Mouse (Mus musculus): Measurements from ENCODE around the gene Wdr26. TPM values are rescaled to one million over a fixed set of nuclear protein-coding genes. Genes with fewer than 3 reads are reported as not detected.

The Wdr26 gene
- polyA plus RNA-seq, 1 experiment from 2014 or later, result 40.0 TPM

DNA sequence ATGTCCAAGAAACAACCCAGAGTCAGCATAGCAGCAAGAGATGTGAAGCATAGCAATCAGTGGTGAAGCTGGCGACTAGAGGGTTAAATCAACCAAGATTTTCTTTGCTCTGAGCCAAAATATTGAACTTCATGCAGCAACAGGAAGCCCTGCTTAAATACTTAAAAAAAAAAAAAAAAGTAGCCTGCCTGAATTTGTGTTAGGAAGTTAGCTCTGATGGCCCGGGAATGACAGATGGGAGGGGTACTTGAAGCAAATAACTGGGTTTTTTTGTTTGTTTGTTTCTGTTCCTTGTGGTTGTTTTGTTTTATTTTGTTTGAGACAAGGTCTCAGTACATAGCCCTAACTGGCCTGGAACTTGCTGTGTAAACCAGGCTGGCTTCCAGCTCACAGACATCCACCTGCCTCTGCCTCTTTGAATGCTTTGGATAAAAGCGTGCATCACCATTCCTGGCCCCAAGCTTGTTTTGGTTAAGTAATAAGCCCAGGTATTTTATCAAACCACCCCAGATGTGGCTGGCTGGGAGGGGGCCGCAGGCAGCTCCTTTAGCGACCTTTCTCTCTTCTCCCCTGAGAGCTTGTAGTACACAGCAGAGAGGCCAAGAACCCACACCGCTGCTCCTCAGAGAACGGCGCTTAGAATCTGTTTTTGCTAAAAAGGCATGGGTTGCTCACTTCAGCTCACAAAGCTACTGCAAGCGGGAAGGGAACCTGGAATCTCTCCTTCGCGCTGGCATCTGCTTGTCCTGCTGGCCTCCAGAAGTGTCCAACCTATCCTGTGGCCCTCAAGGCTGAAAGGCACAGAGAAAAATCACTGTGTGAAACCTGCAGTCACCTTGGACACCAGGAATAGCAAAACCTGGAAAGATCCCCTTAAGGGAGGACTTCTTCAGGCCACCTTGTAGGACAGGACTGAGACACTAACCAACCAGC lies 34.0 kb upstream of the Wdr26 start:
- no peak overlapping the region for H3K4me3 ChIP-seq (ENCODE audit: low read depth, low read length)
- no peaks in the 10 kb centered on the region for H3K27me3 ChIP-seq (replicated peaks; ENCODE audit: control insufficient read depth, insufficient read depth, low read length)
- peaks cover 40% of the 10 kb centered on the region for H3K4me1 ChIP-seq (replicated peaks; ENCODE audit: control insufficient read depth, insufficient read depth, low read length)
- H3K4me2 ChIP-seq, result peak overlapping the region; percentile 56
- ATAC-seq (replicated peaks; ENCODE audit: low FRiP score), result peak; percentile 84
- no peak for DNase-seq (ENCODE audit: low spot score)
- peak overlapping the region; percentile 65 for H3K9ac ChIP-seq (ENCODE audit: low read depth, low read length)
- no peaks in the 10 kb centered on the region for H3K36me3 ChIP-seq (ENCODE audit: control insufficient read depth, insufficient read depth, low read length)
- 50% methylated on average over 11 of the region's 11 CpGs for WGBS
- peak overlapping the region; percentile 98 for H3K27ac ChIP-seq (ENCODE audit: low read depth, low read length)
- no peaks in the 10 kb centered on the region for H3K9me3 ChIP-seq (ENCODE audit: control insufficient read depth, low read length)

GRCm38 (mm10) chr1:181245067-181245466 lies 33.3 kb upstream of the Wdr26 start:
- no peaks in the 10 kb centered on the region for H3K36me3 ChIP-seq (ENCODE audit: control insufficient read depth, insufficient read depth, low read length)
- H3K4me3 ChIP-seq (ENCODE audit: low read depth, low read length), result no peak overlapping the region
- H3K27me3 ChIP-seq (replicated peaks; ENCODE audit: control insufficient read depth, insufficient read depth, low read length), result no peaks in the 10 kb centered on the region
- 91% methylated on average over 2 of the region's 2 CpGs for WGBS
- peak overlapping the region; percentile 98; the same call in 1 of the 2 replicates for H3K27ac ChIP-seq (ENCODE audit: low read depth, low read length)
- H3K9ac ChIP-seq (ENCODE audit: low read depth, low read length), result no peak overlapping the region
- DNase-seq (ENCODE audit: low spot score), result no peak
- no peak for ATAC-seq (replicated peaks; ENCODE audit: low FRiP score)
- H3K4me2 ChIP-seq, result no peak overlapping the region
- H3K9me3 ChIP-seq (ENCODE audit: control insufficient read depth, low read length), result no peaks in the 10 kb centered on the region
- peaks cover 40% of the 10 kb centered on the region for H3K4me1 ChIP-seq (replicated peaks; ENCODE audit: control insufficient read depth, insufficient read depth, low read length)

DNA sequence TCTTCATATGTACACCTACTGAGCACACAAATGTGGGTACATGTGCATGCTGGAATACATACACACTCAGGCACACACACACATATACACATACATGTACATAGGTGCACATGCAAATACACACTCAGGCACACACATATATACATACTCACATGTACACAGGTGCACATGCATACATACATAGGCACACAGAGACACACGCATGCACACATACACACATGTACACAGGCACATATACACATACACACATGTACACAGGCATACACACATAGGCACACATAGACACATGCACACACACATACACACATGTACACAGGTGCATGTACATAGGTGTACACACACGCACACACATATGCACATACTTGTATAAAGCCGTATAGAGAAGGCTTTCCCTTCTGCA lies 29.4 kb upstream of the Wdr26 start:
- ATAC-seq (replicated peaks; ENCODE audit: low FRiP score) (no peak), DNase-seq (ENCODE audit: low spot score) (no peak)
- peaks cover 13% of the 10 kb centered on the region for H3K4me1 ChIP-seq (replicated peaks; ENCODE audit: control insufficient read depth, insufficient read depth, low read length)
- H3K27me3 ChIP-seq (replicated peaks; ENCODE audit: control insufficient read depth, insufficient read depth, low read length), result no peaks in the 10 kb centered on the region
- no peaks in the 10 kb centered on the region for H3K9me3 ChIP-seq (ENCODE audit: control insufficient read depth, low read length)
- no peak overlapping the region for H3K4me2 ChIP-seq
- H3K4me3 ChIP-seq (ENCODE audit: low read depth, low read length), result no peak overlapping the region
- WGBS, result 95% methylated on average over 3 of the region's 3 CpGs
- no peak overlapping the region for H3K27ac ChIP-seq (ENCODE audit: low read depth, low read length)
- H3K36me3 ChIP-seq (ENCODE audit: control insufficient read depth, insufficient read depth, low read length), result no peaks in the 10 kb centered on the region
- no peak overlapping the region for H3K9ac ChIP-seq (ENCODE audit: low read depth, low read length)

DNA sequence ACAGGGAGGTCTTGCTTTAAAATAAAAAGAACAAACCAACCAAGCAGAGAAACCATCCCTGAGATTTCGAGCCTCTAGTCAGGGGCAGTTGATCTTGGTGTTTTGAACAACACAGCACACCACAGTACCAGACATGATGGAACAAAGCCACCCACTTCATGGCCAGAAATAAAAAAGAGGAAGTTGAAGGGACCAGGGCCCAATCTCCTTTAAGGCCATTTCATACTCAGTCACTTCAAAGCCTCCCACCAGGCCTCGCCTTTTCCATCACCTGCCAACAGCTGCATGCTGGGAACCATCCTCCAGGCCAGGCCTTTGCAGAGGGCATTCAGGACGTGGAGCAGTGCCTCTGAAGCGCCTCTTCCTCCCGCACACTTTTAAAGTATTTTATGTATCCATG lies 25.5 kb upstream of the Wdr26 start:
- H3K4me1 ChIP-seq (replicated peaks; ENCODE audit: control insufficient read depth, insufficient read depth, low read length), result peaks cover 14% of the 10 kb centered on the region
- no peaks in the 10 kb centered on the region for H3K27me3 ChIP-seq (replicated peaks; ENCODE audit: control insufficient read depth, insufficient read depth, low read length)
- no peak overlapping the region for H3K4me2 ChIP-seq
- no peak overlapping the region for H3K4me3 ChIP-seq (ENCODE audit: low read depth, low read length)
- H3K36me3 ChIP-seq (ENCODE audit: control insufficient read depth, insufficient read depth, low read length), result no peaks in the 10 kb centered on the region
- WGBS, result 52% methylated on average over 5 of the region's 5 CpGs
- H3K27ac ChIP-seq (ENCODE audit: low read depth, low read length), result no peak overlapping the region
- no peak overlapping the region for H3K9ac ChIP-seq (ENCODE audit: low read depth, low read length)
- no peak for DNase-seq (ENCODE audit: low spot score)
- no peaks in the 10 kb centered on the region for H3K9me3 ChIP-seq (ENCODE audit: control insufficient read depth, low read length)
- ATAC-seq (replicated peaks; ENCODE audit: low FRiP score), result no peak

DNA sequence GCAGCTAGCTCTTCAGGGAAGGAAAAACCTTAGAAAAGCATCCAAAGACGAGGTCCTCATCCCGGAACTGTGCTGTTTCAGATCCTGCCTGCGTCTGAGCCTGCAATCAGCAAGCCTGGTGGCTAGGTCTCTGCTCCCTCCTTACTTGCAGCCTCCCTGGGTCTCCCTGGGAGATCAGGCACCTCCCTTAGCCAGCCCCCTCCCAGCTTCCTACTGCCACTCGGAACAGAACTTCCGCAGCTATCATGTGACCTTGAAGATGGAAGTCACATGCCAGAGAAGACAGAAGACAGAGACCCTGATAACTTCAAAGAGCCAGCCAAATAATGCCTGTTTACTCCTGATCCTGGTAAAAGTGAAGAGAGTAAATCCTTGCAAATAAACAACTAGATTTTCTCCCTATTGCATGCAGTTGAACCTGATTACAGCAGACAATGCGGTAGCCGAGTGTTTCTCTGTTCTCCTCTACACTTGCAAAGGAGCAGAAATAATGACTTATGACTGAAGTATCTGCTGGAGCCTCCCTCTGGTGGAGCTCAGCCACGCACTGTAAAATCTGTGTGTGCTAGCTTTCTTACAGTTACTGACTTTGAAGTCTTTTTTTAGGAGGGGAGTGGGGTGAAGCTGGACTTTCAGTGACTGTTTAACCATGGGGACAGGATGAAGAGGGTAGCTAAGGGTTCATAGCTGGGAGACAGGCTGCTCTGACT lies 22.7 kb upstream of the Wdr26 start:
- DNase-seq (ENCODE audit: low spot score) (no peak), ATAC-seq (replicated peaks; ENCODE audit: low FRiP score) (0 out of 2 replicates have a peak, but pooled peaks have one; percentile 32)
- Histone ChIP-seq H3K27ac (ENCODE audit: low read depth, low read length) (no peak overlapping the region), H3K36me3 (ENCODE audit: control insufficient read depth, insufficient read depth, low read length) (no peaks in the 10 kb centered on the region), H3K4me1 (replicated peaks; ENCODE audit: control insufficient read depth, insufficient read depth, low read length) (peaks cover 27% of the 10 kb centered on the region), H3K9me3 (ENCODE audit: control insufficient read depth, low read length) (no peaks in the 10 kb centered on the region), H3K4me3 (ENCODE audit: low read depth, low read length) (peak overlapping the region; percentile 29), H3K4me2 (peak overlapping the region; percentile 53), H3K9ac (ENCODE audit: low read depth, low read length) (peak overlapping the region; percentile 42), H3K27me3 (replicated peaks; ENCODE audit: control insufficient read depth, insufficient read depth, low read length) (no peaks in the 10 kb centered on the region)
- WGBS, result 30% methylated on average over 8 of the region's 8 CpGs

DNA sequence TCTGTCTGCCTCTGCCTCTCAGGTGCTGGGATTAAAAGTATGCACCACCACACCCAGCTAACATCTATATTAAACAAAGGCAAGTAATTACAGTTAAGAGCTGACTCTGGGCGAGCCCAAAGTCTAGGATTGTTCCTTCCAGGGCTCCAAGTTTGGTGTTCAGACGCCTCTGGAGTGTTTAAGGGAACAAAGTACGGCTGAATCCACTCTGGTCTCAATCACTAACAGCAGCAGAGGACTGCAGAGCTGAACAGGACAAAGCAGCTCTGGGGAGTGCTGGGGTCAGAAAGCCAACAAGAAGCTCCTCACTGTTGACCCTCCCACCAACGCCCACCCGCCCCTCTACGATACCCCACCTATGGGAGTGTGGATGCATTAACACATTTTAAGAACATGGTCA lies 21.9 kb upstream of the Wdr26 start:
- H3K4me1 ChIP-seq (replicated peaks; ENCODE audit: control insufficient read depth, insufficient read depth, low read length), result peaks cover 27% of the 10 kb centered on the region
- ATAC-seq (replicated peaks; ENCODE audit: low FRiP score) (no peak), DNase-seq (ENCODE audit: low spot score) (no peak)
- H3K4me2 ChIP-seq, result peak overlapping the region; percentile 53
- no peaks in the 10 kb centered on the region for H3K9me3 ChIP-seq (ENCODE audit: control insufficient read depth, low read length)
- no peak overlapping the region for H3K9ac ChIP-seq (ENCODE audit: low read depth, low read length)
- no peak overlapping the region for H3K27ac ChIP-seq (ENCODE audit: low read depth, low read length)
- no peaks in the 10 kb centered on the region for H3K36me3 ChIP-seq (ENCODE audit: control insufficient read depth, insufficient read depth, low read length)
- 80% methylated on average over 6 of the region's 6 CpGs for WGBS
- no peaks in the 10 kb centered on the region for H3K27me3 ChIP-seq (replicated peaks; ENCODE audit: control insufficient read depth, insufficient read depth, low read length)
- no peak overlapping the region for H3K4me3 ChIP-seq (ENCODE audit: low read depth, low read length)

GRCm38 (mm10) chr1:181232307-181233027 lies 20.7 kb upstream of the Wdr26 start:
- DNase-seq (ENCODE audit: low spot score) (peak; percentile 69), ATAC-seq (replicated peaks; ENCODE audit: low FRiP score) (peak; percentile 76)
- no peak overlapping the region for H3K4me3 ChIP-seq (ENCODE audit: low read depth, low read length)
- H3K9me3 ChIP-seq (ENCODE audit: control insufficient read depth, low read length), result no peaks in the 10 kb centered on the region
- H3K4me2 ChIP-seq, result no peak overlapping the region
- H3K9ac ChIP-seq (ENCODE audit: low read depth, low read length), result peak overlapping the region; percentile 15; the same call in 1 of the 2 replicates
- no peaks in the 10 kb centered on the region for H3K36me3 ChIP-seq (ENCODE audit: control insufficient read depth, insufficient read depth, low read length)
- peaks cover 32% of the 10 kb centered on the region for H3K4me1 ChIP-seq (replicated peaks; ENCODE audit: control insufficient read depth, insufficient read depth, low read length)
- H3K27me3 ChIP-seq (replicated peaks; ENCODE audit: control insufficient read depth, insufficient read depth, low read length), result no peaks in the 10 kb centered on the region
- 14% methylated on average over 8 of the region's 8 CpGs for WGBS
- peak overlapping the region; percentile 23; the same call in 1 of the 2 replicates for H3K27ac ChIP-seq (ENCODE audit: low read depth, low read length)

- no peaks in the 10 kb centered on the region for H3K27me3 ChIP-seq (replicated peaks; ENCODE audit: control insufficient read depth, insufficient read depth, low read length)
- DNase-seq (ENCODE audit: low spot score) (no peak), ATAC-seq (replicated peaks; ENCODE audit: low FRiP score) (no peak)
- H3K9ac ChIP-seq (ENCODE audit: low read depth, low read length), result no peak overlapping the region
- peaks cover 32% of the 10 kb centered on the region for H3K4me1 ChIP-seq (replicated peaks; ENCODE audit: control insufficient read depth, insufficient read depth, low read length)
- H3K9me3 ChIP-seq (ENCODE audit: control insufficient read depth, low read length), result no peaks in the 10 kb centered on the region
- H3K4me3 ChIP-seq (ENCODE audit: low read depth, low read length), result no peak overlapping the region
- WGBS, result 85% methylated on average over 9 of the region's 9 CpGs
- H3K36me3 ChIP-seq (ENCODE audit: control insufficient read depth, insufficient read depth, low read length), result no peaks in the 10 kb centered on the region
- H3K4me2 ChIP-seq, result no peak overlapping the region
- peak overlapping the region; percentile 23; the same call in 1 of the 2 replicates for H3K27ac ChIP-seq (ENCODE audit: low read depth, low read length)
These were observed 20.0 kb upstream of the Wdr26 start for GRCm38 (mm10) chr1:181231821-181232220.
